9 mouse cellular contexts compared by ENCODE assay signal in genomic region chr12:26226363-26226762, GRCm38 (mm10).
DNase-seq lines count a peak whose midpoint lies in the region; ATAC-seq and TF ChIP-seq lines count a peak whose summit lies in the region.
"Had no signal": no experiment of that assay in that cellular context is flagged by ENCODE, and none has a peak within 500 bp of the region (broad histone marks: within the 10 kb centered on the region; RNA-seq: fewer than 3 reads in every experiment).

No protein-coding gene starts in this region.

- H3K79me2 ChIP-seq in MEL (ENCODE audit: control insufficient read depth, insufficient read depth, low read length, poor library complexity), result no peaks in the 10 kb centered on the region

- H3K9ac ChIP-seq in MEL (ENCODE audit: control insufficient read depth, low read depth, low read length, poor library complexity, severe bottlenecking), result no peak overlapping the region
- no peak overlapping the region for H3K9ac ChIP-seq in lung, embryonic 14.5 days
- no peak overlapping the region for H3K9ac ChIP-seq in stomach, postnatal 0 days (ENCODE audit: low read length)
- H3K9ac ChIP-seq: lung, embryonic 15.5 days had no signal

- H3K9me3 ChIP-seq in MEL (replicated peaks; ENCODE audit: insufficient read depth, low read length), result no peaks in the 10 kb centered on the region
- no peaks in the 10 kb centered on the region for H3K9me3 ChIP-seq in lung, embryonic 14.5 days (ENCODE audit: low read depth, low read length)
- H3K9me3 ChIP-seq in stomach, postnatal 0 days (ENCODE audit: control insufficient read depth, low read length), result no peaks in the 10 kb centered on the region
- H3K9me3 ChIP-seq: lung, embryonic 15.5 days had no signal

- H3K4me1 ChIP-seq in MEL (ENCODE audit: control insufficient read depth in 1 of 2, insufficient read depth in 2 of 2, low read length in 2 of 2), result no peaks in the 10 kb centered on the region
- H3K4me1 ChIP-seq in lung, embryonic 14.5 days (ENCODE audit: insufficient read depth), result no peaks in the 10 kb centered on the region
- H3K4me1 ChIP-seq in stomach, postnatal 0 days (replicated peaks; ENCODE audit: control insufficient read depth, insufficient read depth), result no peaks in the 10 kb centered on the region
- H3K4me1 ChIP-seq: lung, embryonic 15.5 days had no signal

- 8% methylated on average over 2 of the region's 2 CpGs for WGBS in lung, embryonic 14.5 days
- 7% methylated on average over 2 of the region's 2 CpGs for WGBS in stomach, postnatal 0 days

- ATAC-seq in frontal cortex, adult (ENCODE audit: low TSS enrichment), result peak; percentile 79
- no peak for ATAC-seq in lung, embryonic 14.5 days (ENCODE audit: insufficient read depth)
- no peak for ATAC-seq in stomach, postnatal 0 days (ENCODE audit: low FRiP score, low TSS enrichment)

- peak; percentile 58 for TF ChIP-seq RAD21 in MEL (IDR thresholded peaks at IDR 0.05; ENCODE audit: low read depth, low read length)

- H3K27ac ChIP-seq in MEL (ENCODE audit: control insufficient read depth, low read depth, low read length), result no peak overlapping the region
- no peak overlapping the region for H3K27ac ChIP-seq in lung, embryonic 14.5 days (ENCODE audit: low read depth)
- H3K27ac ChIP-seq in stomach, postnatal 0 days (replicated peaks), result no peak overlapping the region
- H3K27ac ChIP-seq: lung, embryonic 15.5 days had no signal

- TF ChIP-seq CTCF in MEL (IDR thresholded peaks at IDR 0.05 in 2 of 3, conservative IDR thresholded peaks at IDR 0.05 in 1 of 3; ENCODE audit: control insufficient read depth in 1 of 3, insufficient read depth in 1 of 3, low read depth in 2 of 3, low read length in 3 of 3, poor library complexity in 1 of 3, severe bottlenecking in 1 of 3), result peak in 2 of 3 experiments; percentile 33 to 53; a peak in 4 of 6 replicates
- TF ChIP-seq CTCF in lung, embryonic 14.5 days (IDR thresholded peaks at IDR 0.05; ENCODE audit: low read depth), result peak; percentile 73
- TF ChIP-seq CTCF in stomach, postnatal 0 days (IDR thresholded peaks at IDR 0.05; ENCODE audit: low read depth), result peak; percentile 81

- no peaks in the 10 kb centered on the region for H3K27me3 ChIP-seq in MEL (ENCODE audit: control insufficient read depth in 1 of 2, insufficient read depth in 2 of 2, low read length in 2 of 2)
- H3K27me3 ChIP-seq in lung, embryonic 14.5 days (ENCODE audit: insufficient read depth, low read length), result no peaks in the 10 kb centered on the region
- H3K27me3 ChIP-seq in stomach, postnatal 0 days (ENCODE audit: control insufficient read depth, insufficient read depth, low read length), result no peaks in the 10 kb centered on the region
- H3K27me3 ChIP-seq: lung, embryonic 15.5 days had no signal

- TF ChIP-seq POLR2A in MEL (IDR thresholded peaks at IDR 0.05; ENCODE audit: control insufficient read depth in 1 of 2, insufficient read depth in 1 of 2, low read depth in 1 of 2, low read length in 2 of 2, poor library complexity in 1 of 2), result no peak

- DNase-seq in kidney, postnatal 10 days, result peak; percentile 40
- DNase-seq in kidney, adult 18-20 months, result no peak
- peak; percentile 20 for DNase-seq in MEL (ENCODE audit: low read depth, low spot score)
- DNase-seq in adrenal gland, postnatal 25 days, result peak; percentile 2
- peak; percentile 80 for DNase-seq in lung, embryonic 14.5 days
- DNase-seq in stomach, postnatal 0 days (ENCODE audit: low spot score), result no peak
- no peak for DNase-seq in spleen, adult 12 weeks (ENCODE audit: low spot score)

- no peak for TF ChIP-seq EP300 in MEL (IDR thresholded peaks at IDR 0.05; ENCODE audit: low read depth in 1 of 2, low read length in 2 of 2)
- no peak for TF ChIP-seq EP300 in stomach, postnatal 0 days (optimal IDR thresholded peaks at IDR 0.05)

- H3K36me3 ChIP-seq in MEL (ENCODE audit: control insufficient read depth in 1 of 2, insufficient read depth in 2 of 2, low read length in 2 of 2), result no peaks in the 10 kb centered on the region
- no peaks in the 10 kb centered on the region for H3K36me3 ChIP-seq in lung, embryonic 14.5 days (ENCODE audit: insufficient read depth)
- H3K36me3 ChIP-seq in stomach, postnatal 0 days (ENCODE audit: control insufficient read depth, insufficient read depth, low read length), result no peaks in the 10 kb centered on the region
- H3K36me3 ChIP-seq: lung, embryonic 15.5 days had no signal

- no peak overlapping the region for H3K4me3 ChIP-seq in MEL (ENCODE audit: control insufficient read depth in 1 of 2, insufficient read depth in 1 of 2, low read depth in 2 of 2, low read length in 2 of 2)
- no peak overlapping the region for H3K4me3 ChIP-seq in lung, embryonic 14.5 days (ENCODE audit: low read depth, low read length)
- H3K4me3 ChIP-seq in stomach, postnatal 0 days (ENCODE audit: low read depth, low read length), result no peak overlapping the region
- H3K4me3 ChIP-seq: lung, embryonic 15.5 days had no signal

- H3K4me2 ChIP-seq in lung, embryonic 14.5 days, result no peak overlapping the region
- no peak overlapping the region for H3K4me2 ChIP-seq in stomach, postnatal 0 days (replicated peaks; ENCODE audit: low read depth)
- H3K4me2 ChIP-seq: lung, embryonic 15.5 days had no signal

TF ChIP-seq in MEL, 35 proteins besides CTCF, POLR2A, EP300 and RAD21:
- TF ChIP-seq GABPA (IDR thresholded peaks at IDR 0.05; ENCODE audit: low read depth, low read length), result no peak
- TF ChIP-seq MXI1 (IDR thresholded peaks at IDR 0.05; ENCODE audit: low read depth, low read length), result no peak
- no peak for TF ChIP-seq ZMIZ1 (IDR thresholded peaks at IDR 0.05; ENCODE audit: low read depth, low read length)
- TF ChIP-seq MAFK (IDR thresholded peaks at IDR 0.05; ENCODE audit: borderline replicate concordance, low read depth, low read length), result no peak
- TF ChIP-seq E2F4 (IDR thresholded peaks at IDR 0.05; ENCODE audit: borderline replicate concordance, low read depth, low read length), result no peak
- TF ChIP-seq NRF1 (IDR thresholded peaks at IDR 0.05; ENCODE audit: insufficient read depth, low read depth, low read length, poor library complexity, severe bottlenecking), result no peak
- TF ChIP-seq SMC3 (IDR thresholded peaks at IDR 0.05; ENCODE audit: low read depth, low read length), result peak; percentile 39
- TF ChIP-seq USF2 (IDR thresholded peaks at IDR 0.05; ENCODE audit: borderline replicate concordance in 1 of 2, insufficient read depth in 1 of 2, low read depth in 1 of 2, low read length in 2 of 2), result no peak
- TF ChIP-seq ZNF384 (IDR thresholded peaks at IDR 0.05; ENCODE audit: low read depth, low read length), result no peak
- peak; percentile 39; the same call in 1 of the 2 replicates for TF ChIP-seq ZC3H11A (IDR thresholded peaks at IDR 0.05; ENCODE audit: low read depth, low read length)

Comparison
In these comparisons a context has a peak if more than half of its experiments do, and no peak if none do; other contexts are left out.
1. DNase-seq: peak in kidney, postnatal 10 days (single experiment), MEL (single experiment), adrenal gland, postnatal 25 days (single experiment) and lung, embryonic 14.5 days (single experiment); none in kidney, adult 18-20 months (single experiment), stomach, postnatal 0 days (single experiment) and spleen, adult 12 weeks (single experiment).
2. Peak in every context shown above with its lines, with median percentiles within 50 percentile points of each other: CTCF ChIP-seq.